Mouse (Mus musculus) E14TG2a.4 (cell line): ENCODE measurements around the gene Mapkapk2.

Source experiments
- CTCF ChIP-seq: conservative IDR thresholded peaks from 2 replicates; pipeline ENCODE4 v1.5.1; 2014; ENCODE audit warnings: low read length
- NANOG ChIP-seq: IDR thresholded peaks from 2 replicates; pipeline ENCODE4 v1.6.1; 2014; ENCODE audit warnings: borderline replicate concordance, low read length, mixed read lengths
- POU5F1 ChIP-seq: IDR thresholded peaks from 2 replicates; pipeline ENCODE4 v1.6.1; 2014; ENCODE audit warnings: low read length, borderline replicate concordance

DNA sequence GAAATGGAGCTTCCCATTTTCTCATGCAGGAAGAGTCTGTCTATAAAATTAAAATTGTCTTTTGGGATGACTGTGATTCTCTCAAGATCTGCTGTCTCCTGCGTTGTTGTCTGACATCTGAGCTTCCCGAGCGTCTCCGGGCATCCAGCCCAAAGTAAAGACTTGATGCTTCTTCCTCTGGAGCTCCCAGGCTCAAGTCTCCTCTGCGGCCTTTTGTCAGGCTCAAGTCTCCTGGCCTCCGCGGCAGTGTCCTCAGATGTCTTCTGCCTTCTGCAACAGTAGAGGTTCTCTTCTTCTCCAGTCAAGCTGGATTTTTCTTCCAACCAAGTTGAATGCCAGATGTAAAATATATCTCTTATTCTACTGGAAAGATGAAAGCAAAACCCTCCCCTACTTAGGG lies 28.6 kb downstream of the Mapkapk2 start:
- TF ChIP-seq CTCF (no peak), NANOG (no peak), POU5F1 (no peak)
